Mouse (Mus musculus) lung, postnatal 0 days (tissue): ENCODE data around the gene Arfgap3.

Source experiments
- CTCF ChIP-seq: IDR thresholded peaks from 2 replicates; pipeline ENCODE4 v1.5.1; 2016; ENCODE audit warnings: antibody characterized with exemption, mild to moderate bottlenecking
- EP300 ChIP-seq: IDR thresholded peaks from 2 replicates; pipeline ENCODE4 v1.6.1; 2016; ENCODE audit warnings: antibody characterized with exemption, mild to moderate bottlenecking, control low read depth

DNA sequence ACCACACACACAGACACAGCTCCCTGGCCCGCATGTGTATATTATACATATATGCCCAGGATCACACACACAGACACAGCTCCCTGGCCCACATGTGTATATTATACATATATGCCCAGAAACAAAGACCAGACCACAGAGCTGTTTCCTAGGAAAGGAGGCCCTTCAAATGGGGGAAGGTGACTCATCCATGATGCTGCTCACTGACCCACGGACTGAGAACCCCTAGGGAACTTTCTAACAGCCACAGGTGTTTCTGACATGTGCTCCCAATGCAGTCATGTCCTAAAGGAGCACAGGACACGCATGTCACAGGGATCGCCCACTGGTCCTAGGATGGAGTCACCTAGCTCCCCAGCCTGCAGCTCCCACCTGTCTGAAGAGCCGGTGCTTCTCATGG, 40.2 kb downstream of the Arfgap3 start:
- no peak for TF ChIP-seq EP300
- TF ChIP-seq CTCF: no peak
